Mouse (Mus musculus) heart, postnatal 0 days (tissue): ENCODE measurements around the gene Treh. TPM values are rescaled to one million over a fixed set of nuclear protein-coding genes. Genes with fewer than 3 reads are reported as not detected.
"Not testable (repeated sequence)": the region's sequence is repeated elsewhere in the genome, so short reads cannot be mapped to it uniquely, and the experiment has no call there.

Experiments
- ATAC-seq: fragments of 200-750 bp; cut with Nextera tagmentation; 2 replicates; pipeline ENCODE4 v1.8.0; 2017; ENCODE audit warnings: low read depth, moderate number of reproducible peaks, moderate library complexity; ENCODE audit not compliant: insufficient read depth
- DNase-seq: peaks from one replicate; pipeline ENCODE4 v3.0.0-alpha.2; 2016; ENCODE audit warnings: low spot score
- H3K27ac ChIP-seq: fragments of 300-500 bp; sonication (generic); 2 replicates; pipeline ENCODE4 v1.5.1; 2014; ENCODE audit warnings: low read depth, mild to moderate bottlenecking
- H3K27me3 ChIP-seq: fragments of 300-500 bp; sonication (generic); 2 replicates; pipeline ENCODE4 v1.6.1; 2014; ENCODE audit warnings: low read length, mixed read lengths; ENCODE audit not compliant: control insufficient read depth, insufficient read depth
- H3K36me3 ChIP-seq: fragments of 300-500 bp; sonication (generic); replicated peaks from 2 replicates; pipeline ENCODE4 v1.6.1; 2014; ENCODE audit warnings: low read length, mixed read lengths; ENCODE audit not compliant: control insufficient read depth, insufficient read depth
- H3K4me1 ChIP-seq: fragments of 300-500 bp; sonication (generic); 2 replicates; pipeline ENCODE4 v1.6.1; 2014; ENCODE audit warnings: antibody characterized with exemption; ENCODE audit not compliant: control insufficient read depth, insufficient read depth
- H3K4me2 ChIP-seq: fragments of 300-500 bp; sonication (generic); 2 replicates; pipeline ENCODE4 v1.6.1; 2014; ENCODE audit warnings: low read depth, mild to moderate bottlenecking, low read length, moderate library complexity
- H3K4me3 ChIP-seq: fragments of 300-500 bp; sonication (generic); 2 replicates; pipeline ENCODE4 v1.5.1; 2014; ENCODE audit warnings: low read depth, low read length
- H3K9ac ChIP-seq: fragments of 300-500 bp; sonication (generic); replicated peaks from 2 replicates; pipeline ENCODE4 v1.6.1; 2014; ENCODE audit warnings: low read depth, low read length, mixed read lengths
- H3K9me3 ChIP-seq: fragments of 300-500 bp; sonication (generic); replicated peaks from 2 replicates; pipeline ENCODE4 v1.6.1; 2016; ENCODE audit warnings: low read length; ENCODE audit not compliant: control insufficient read depth
- CTCF ChIP-seq: IDR thresholded peaks from 2 replicates; pipeline ENCODE4 v1.5.1; 2016; ENCODE audit warnings: antibody characterized with exemption, control low read depth, low read depth
- EP300 ChIP-seq: IDR thresholded peaks from 2 replicates; pipeline ENCODE4 v1.6.1; 2016; ENCODE audit warnings: antibody characterized with exemption, low read depth
- WGBS: fragments of 180-500 bp; shearing (Covaris S2); extraction: QIAGEN DNeasy Blood & Tissue Kit; methylation state at CpG from one replicate; pipeline ENCODE4 v1.1.7; 2014; 5-methylcytosine and 5-hydroxymethylcytosine counted together
- polyA plus RNA-seq: library from polyadenylated mRNA; unstranded; fragments of >200 nt; fragmentation: Nextera tagmentation; extraction: Ambion mirVana; gene quantifications from 2 replicates; pipeline ENCODE4 v1.2.1, GENCODE M21; 2015
- total RNA-seq: library from RNA; depleted of rRNA; stranded (reverse); fragments of >200 nt; gene quantifications from 2 replicates; pipeline ENCODE4 v1.2.3, GENCODE M21; 2014; ENCODE audit warnings: low replicate concordance; rRNA removed

Treh gene
- not detected in 2 replicates for total RNA-seq
- polyA plus RNA-seq: not detected in 2 replicates

- Histone ChIP-seq H3K4me3 (no peak within 1 kb of the TSS), H3K9ac (no peak within 1 kb of the TSS), H3K36me3 (no peaks in the 10 kb centered on the region), H3K27ac (no peak within 1 kb of the TSS), H3K4me1 (no peaks in the 10 kb centered on the region), H3K9me3 (no peaks in the 10 kb centered on the region), H3K4me2 (no peak within 1 kb of the TSS), H3K27me3 (no peaks in the 10 kb centered on the region)
- DNase-seq (no peak), ATAC-seq (no peak)
- 72% methylated on average over 3 of the region's 3 CpGs for WGBS
- TF ChIP-seq CTCF (no peak), EP300 (no peak)
These were observed at the start of gene Treh for GRCm38 (mm10) chr9:44673005-44673404. Gene Treh (plus strand): TSS chr9:44673233.

DNA sequence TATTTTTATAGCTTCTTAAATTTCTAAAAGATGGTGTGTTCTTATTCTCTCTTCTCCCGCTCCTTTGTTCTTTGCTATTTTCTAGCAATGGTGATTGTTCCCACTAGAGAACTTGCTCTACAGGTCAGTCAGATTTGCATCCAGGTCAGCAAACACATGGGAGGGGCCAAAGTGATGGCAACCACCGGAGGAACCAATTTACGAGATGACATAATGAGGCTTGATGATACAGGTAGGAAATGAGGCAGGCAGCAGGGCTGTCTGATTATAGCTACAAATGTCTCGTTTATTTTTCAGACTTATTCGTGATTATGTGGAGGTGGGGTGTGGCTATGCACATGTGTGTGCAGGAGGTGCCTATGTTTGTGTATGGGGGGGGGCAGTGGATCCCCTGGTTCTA, 48.6 kb upstream of the Treh start:
- Histone ChIP-seq H3K4me2 (no peak overlapping the region), H3K9ac (no peak overlapping the region), H3K4me1 (no peaks in the 10 kb centered on the region), H3K27me3 (no peaks in the 10 kb centered on the region), H3K4me3 (no peak overlapping the region), H3K9me3 (no peaks in the 10 kb centered on the region), H3K36me3 (peaks cover 79% of the 10 kb centered on the region), H3K27ac (no peak overlapping the region)
- DNase-seq (no peak), ATAC-seq (no peak)
- no peak for TF ChIP-seq EP300
- WGBS: 83% methylated on average over 5 of the region's 5 CpGs

DNA sequence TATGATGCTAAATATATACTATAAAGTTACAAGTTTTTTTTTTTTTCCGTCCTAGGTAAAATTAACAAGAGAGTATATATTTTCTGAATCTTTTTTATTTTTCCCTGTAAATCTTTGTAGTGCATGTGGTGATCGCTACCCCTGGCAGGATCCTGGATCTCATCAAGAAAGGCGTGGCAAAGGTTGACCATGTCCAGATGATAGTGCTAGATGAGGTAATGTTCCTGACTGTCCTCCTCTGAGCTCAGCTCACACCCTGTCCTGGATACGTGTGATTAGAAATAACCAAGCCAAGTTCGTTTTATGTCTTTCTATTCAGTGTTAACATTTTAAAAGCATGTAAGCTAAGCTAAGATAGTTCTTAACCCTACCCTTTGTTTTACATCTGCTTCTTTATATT, 46.8 kb upstream of the Treh start:
- no peak overlapping the region for H3K27ac ChIP-seq
- H3K4me2 ChIP-seq: no peak overlapping the region
- DNase-seq (no peak), ATAC-seq (no peak)
- no peak overlapping the region for H3K4me3 ChIP-seq
- TF ChIP-seq EP300 (no peak), CTCF (no peak)
- 73% methylated on average over 5 of the region's 5 CpGs for WGBS
- H3K9me3 ChIP-seq: no peaks in the 10 kb centered on the region
- H3K4me1 ChIP-seq: no peaks in the 10 kb centered on the region
- H3K27me3 ChIP-seq: no peaks in the 10 kb centered on the region
- peaks cover 85% of the 10 kb centered on the region for H3K36me3 ChIP-seq
- no peak overlapping the region for H3K9ac ChIP-seq

GRCm38 (mm10) chr9:44637551-44638169, 35.4 kb upstream of the Treh start:
- no peak overlapping the region for H3K27ac ChIP-seq
- H3K36me3 ChIP-seq: peaks cover 60% of the 10 kb centered on the region
- no peak for TF ChIP-seq EP300
- no peak for TF ChIP-seq CTCF

GRCm38 (mm10) chr9:44638726-44639125, 34.3 kb upstream of the Treh start:
- not testable (repeated sequence) for H3K4me3 ChIP-seq, ATAC-seq, H3K9ac ChIP-seq, H3K9me3 ChIP-seq, H3K27me3 ChIP-seq, H3K27ac ChIP-seq, H3K4me2 ChIP-seq, H3K4me1 ChIP-seq, DNase-seq
- peaks cover 50% of the 10 kb centered on the region for H3K36me3 ChIP-seq
- 76% methylated on average over 9 of the region's 9 CpGs for WGBS

More at GRCm38 (mm10) chr9:44637551-44638169, 35.4 kb upstream of the Treh start:
- 44% methylated on average over 15 of the region's 15 CpGs for WGBS
- Histone ChIP-seq H3K4me1 (no peaks in the 10 kb centered on the region), H3K4me2 (no peak overlapping the region), H3K9ac (no peak overlapping the region), H3K9me3 (no peaks in the 10 kb centered on the region), H3K4me3 (no peak overlapping the region), H3K27me3 (no peaks in the 10 kb centered on the region)
- DNase-seq (no peak), ATAC-seq (no peak)

DNA sequence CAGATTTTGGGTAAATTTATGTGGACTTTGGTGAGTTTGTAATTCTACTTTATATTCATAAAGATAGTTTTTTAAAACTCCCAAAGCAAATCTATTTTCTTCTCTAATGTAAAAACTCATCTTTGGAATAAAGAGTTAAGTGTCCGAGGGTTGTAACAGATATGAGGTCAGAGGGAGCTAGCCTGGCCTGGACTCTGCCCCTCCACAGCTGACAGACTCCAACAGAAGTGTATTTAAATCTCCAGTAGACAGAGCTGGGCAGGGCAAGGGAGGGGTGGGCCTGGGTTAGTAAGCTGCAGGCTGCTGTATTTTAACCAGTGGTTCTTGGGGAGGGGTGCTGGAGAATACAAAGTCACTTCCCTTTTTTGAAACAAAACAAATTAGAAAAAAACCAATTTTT, 33.0 kb upstream of the Treh start:
- not testable (repeated sequence) for H3K4me2 ChIP-seq, DNase-seq, H3K9me3 ChIP-seq, H3K4me3 ChIP-seq, H3K27ac ChIP-seq, ATAC-seq, H3K4me1 ChIP-seq, H3K9ac ChIP-seq, H3K27me3 ChIP-seq
- WGBS: 56% methylated on average over 1 of the region's 1 CpGs
- peaks cover 37% of the 10 kb centered on the region for H3K36me3 ChIP-seq
